Mouse (Mus musculus) CH12.LX (cell line): ENCODE measurements around the gene Fahd2a. TPM values are rescaled to one million over a fixed set of nuclear protein-coding genes. Genes with fewer than 3 reads are reported as not detected.
A peak's percentile ranks its signal among the peaks of the same experiment; 100 is the strongest.

ENCODE experiments used
- DNase-seq: peaks from one replicate; pipeline ENCODE4 v3.0.0-alpha.2; 2013; ENCODE audit errors: extremely low read depth
- H3K27ac ChIP-seq: 2 replicates; pipeline ENCODE4 v1.5.1; 2012; ENCODE audit warnings: low read depth, mild to moderate bottlenecking, control low read depth, moderate library complexity; ENCODE audit not compliant: insufficient read depth
- H3K27me3 ChIP-seq: replicated peaks from 2 replicates; pipeline ENCODE3; 2012; ENCODE audit warnings: inconsistent platforms
- H3K36me3 ChIP-seq, 2 experiments: replicated peaks in 1 of 2; 2 replicates each; pipeline versions ENCODE3 to v1.6.1; 2012; ENCODE audit warnings: inconsistent platforms in 1 of 2, low read length in 1 of 2, mild to moderate bottlenecking in 1 of 2, mixed read lengths in 1 of 2, moderate library complexity in 1 of 2; ENCODE audit not compliant: control insufficient read depth in 1 of 2, insufficient read depth in 1 of 2
- H3K4me1 ChIP-seq, 2 experiments: 2 replicates each; pipeline ENCODE4 v1.6.1; 2012; ENCODE audit warnings: inconsistent platforms in 1 of 2, moderate library complexity in 1 of 2; ENCODE audit not compliant: insufficient read depth in 2 of 2, control insufficient read depth in 1 of 2
- H3K4me2 ChIP-seq: 2 replicates; pipeline ENCODE4 v1.6.1; 2012; ENCODE audit warnings: low read depth, mild to moderate bottlenecking, control low read depth; ENCODE audit not compliant: poor library complexity, insufficient read depth, severe bottlenecking
- H3K4me3 ChIP-seq, 3 experiments: fragments of 150-350 bp in 1 of 3; sonication (generic) in 1 of 3; replicated peaks in 1 of 3; 2 replicates each; pipeline versions ENCODE3 to v1.5.1; 2011 to 2012; ENCODE audit warnings: low read depth in 2 of 3, low read length in 2 of 3, mild to moderate bottlenecking in 2 of 3, moderate library complexity in 2 of 3, control low read depth in 1 of 3, improper control_type of control experiment in 1 of 3, inconsistent platforms in 1 of 3, mixed read lengths in 1 of 3; ENCODE audit not compliant: poor library complexity in 1 of 3
- H3K79me2 ChIP-seq: replicated peaks from 2 replicates; pipeline ENCODE4 v1.6.1; 2012; ENCODE audit warnings: mild to moderate bottlenecking, moderate library complexity; ENCODE audit not compliant: control insufficient read depth, poor library complexity, insufficient read depth, severe bottlenecking; ENCODE audit errors: extremely low read depth
- H3K9ac ChIP-seq: 2 replicates; pipeline ENCODE4 v1.6.1; 2012; ENCODE audit warnings: low read depth, mild to moderate bottlenecking, control low read depth, moderate library complexity; ENCODE audit not compliant: insufficient read depth
- H3K9me3 ChIP-seq: replicated peaks from 2 replicates; pipeline ENCODE3; 2012; ENCODE audit warnings: low read length, inconsistent platforms, mixed read lengths
- BHLHE40 ChIP-seq: IDR thresholded peaks from 2 replicates; pipeline ENCODE4 v1.6.1; 2011; ENCODE audit warnings: mild to moderate bottlenecking, low read depth, low read length, improper control_type of control experiment
- CHD1 ChIP-seq: IDR thresholded peaks from 2 replicates; pipeline ENCODE4 v1.6.1; 2012; ENCODE audit warnings: low read depth, low read length, improper control_type of control experiment, inconsistent platforms
- CHD2 ChIP-seq: IDR thresholded peaks from 2 replicates; pipeline ENCODE4 v1.6.1; 2011; ENCODE audit warnings: low read length, improper control_type of control experiment
- E2F4 ChIP-seq: IDR thresholded peaks from 2 replicates; pipeline ENCODE4 v1.6.1; 2011; ENCODE audit warnings: low read depth, low read length, improper control_type of control experiment; ENCODE audit not compliant: insufficient replicate concordance
- EP300 ChIP-seq: IDR thresholded peaks from 2 replicates; pipeline ENCODE4 v1.6.1; 2011; ENCODE audit warnings: low read length, improper control_type of control experiment
- GABPA ChIP-seq: IDR thresholded peaks from 2 replicates; pipeline ENCODE4 v1.6.1; 2012; ENCODE audit warnings: low read depth, low read length, improper control_type of control experiment, inconsistent platforms; ENCODE audit not compliant: insufficient replicate concordance
- HCFC1 ChIP-seq: IDR thresholded peaks from 2 replicates; pipeline ENCODE4 v1.6.1; 2012; ENCODE audit warnings: low read depth, mild to moderate bottlenecking, inconsistent platforms, low read length, improper control_type of control experiment
- JUND ChIP-seq: conservative IDR thresholded peaks from 2 replicates; pipeline ENCODE4 v1.6.1; 2011; ENCODE audit warnings: low read depth, low read length, improper control_type of control experiment
- KAT2A ChIP-seq: IDR thresholded peaks from 2 replicates; pipeline ENCODE4 v1.6.1; 2012; ENCODE audit warnings: low read length, improper control_type of control experiment, inconsistent platforms; ENCODE audit not compliant: insufficient replicate concordance
- MAFK ChIP-seq: IDR thresholded peaks from 2 replicates; pipeline ENCODE4 v1.6.1; 2011; ENCODE audit warnings: low read length, improper control_type of control experiment; ENCODE audit not compliant: insufficient replicate concordance
- MAX ChIP-seq: IDR thresholded peaks from 2 replicates; pipeline ENCODE4 v1.6.1; 2011; ENCODE audit warnings: low read length, improper control_type of control experiment
- MAZ ChIP-seq: IDR thresholded peaks from 2 replicates; pipeline ENCODE4 v1.6.1; 2012; ENCODE audit warnings: low read depth, mild to moderate bottlenecking, inconsistent platforms, low read length, improper control_type of control experiment, moderate library complexity
- MEF2A ChIP-seq: IDR thresholded peaks from 2 replicates; pipeline ENCODE4 v1.6.1; 2014; ENCODE audit warnings: low read depth, mild to moderate bottlenecking, inconsistent platforms, low read length, improper control_type of control experiment, borderline replicate concordance
- MYC ChIP-seq: IDR thresholded peaks from 2 replicates; pipeline ENCODE4 v1.6.1; 2011; ENCODE audit warnings: low read depth, mild to moderate bottlenecking, improper control_type of control experiment, low read length
- NELFE ChIP-seq: IDR thresholded peaks from 2 replicates; pipeline ENCODE4 v1.6.1; 2011; ENCODE audit warnings: low read depth, low read length, improper control_type of control experiment
- NRF1 ChIP-seq: IDR thresholded peaks from 2 replicates; pipeline ENCODE4 v1.6.1; 2014; ENCODE audit warnings: low read depth, mild to moderate bottlenecking, inconsistent platforms, low read length, improper control_type of control experiment, moderate library complexity
- PAX5 ChIP-seq: IDR thresholded peaks from 2 replicates; pipeline ENCODE4 v1.6.1; 2012; ENCODE audit warnings: low read length, inconsistent platforms, mixed read lengths
- POLR2A ChIP-seq: IDR thresholded peaks from 2 replicates; pipeline ENCODE4 v1.6.1; 2011; ENCODE audit warnings: low read depth, mild to moderate bottlenecking, improper control_type of control experiment, low read length
- RAD21 ChIP-seq: IDR thresholded peaks from 2 replicates; pipeline ENCODE4 v1.6.1; 2011; ENCODE audit warnings: low read depth, mild to moderate bottlenecking, low read length, improper control_type of control experiment, moderate library complexity
- RCOR1 ChIP-seq: conservative IDR thresholded peaks from 2 replicates; pipeline ENCODE4 v1.6.1; 2012; ENCODE audit warnings: low read depth, mild to moderate bottlenecking, inconsistent platforms, low read length, improper control_type of control experiment
- SMC3 ChIP-seq: IDR thresholded peaks from 2 replicates; pipeline ENCODE4 v1.6.1; 2011; ENCODE audit warnings: low read depth, low read length, improper control_type of control experiment
- TCF12 ChIP-seq: IDR thresholded peaks from 2 replicates; pipeline ENCODE4 v1.6.1; 2014; ENCODE audit warnings: low read depth, mild to moderate bottlenecking, inconsistent platforms, low read length, improper control_type of control experiment
- USF1 ChIP-seq: IDR thresholded peaks from 2 replicates; pipeline ENCODE4 v1.6.1; 2014; ENCODE audit warnings: low read depth, mild to moderate bottlenecking, inconsistent platforms, low read length, improper control_type of control experiment
- ZC3H11A ChIP-seq: IDR thresholded peaks from 2 replicates; pipeline ENCODE4 v1.6.1; 2012; ENCODE audit warnings: low read depth, mild to moderate bottlenecking, inconsistent platforms, low read length, improper control_type of control experiment
- ZKSCAN1 ChIP-seq: IDR thresholded peaks from 2 replicates; pipeline ENCODE4 v1.6.1; 2012; ENCODE audit warnings: low read depth, inconsistent platforms, low read length, improper control_type of control experiment, borderline replicate concordance
- ZMIZ1 ChIP-seq: IDR thresholded peaks from 2 replicates; pipeline ENCODE4 v1.6.1; 2012; ENCODE audit warnings: low read depth, mild to moderate bottlenecking, inconsistent platforms, low read length, improper control_type of control experiment
- ZNF384 ChIP-seq: IDR thresholded peaks from 2 replicates; pipeline ENCODE4 v1.6.1; 2012; ENCODE audit warnings: low read depth, low read length, improper control_type of control experiment, inconsistent platforms
- dilution Hi-C: fragments of 300-500 bp; cut with MboI; formaldehyde crosslinking; loops from 2 replicates; pipeline ENCODE4 v1.14.3; 2020; ENCODE audit warnings: low sequenced_read_pairs; ENCODE audit not compliant: extremely low pct_unique_long_range_greater_than_20kb, extremely low pct_ligation_motif_present
- in situ Hi-C: fragments of 300-500 bp; cut with MboI; formaldehyde crosslinking; loops from 3 replicates; pipeline ENCODE4 v1.14.3; 2019; ENCODE audit warnings: low sequenced_read_pairs, low pct_ligation_motif_present, low pct_unique_long_range_greater_than_20kb, mixed read lengths
- polyA plus RNA-seq: library from polyadenylated mRNA; unstranded; fragments of >175 nt; gene quantifications from 2 replicates; pipeline ENCODE4 v1.2.1, GENCODE M21; 2012; ENCODE audit warnings: low read depth; ENCODE audit not compliant: insufficient read length
- total RNA-seq, 2 experiments: library from RNA; depleted of rRNA; stranded (reverse); fragments of 300-350 nt in 1 of 2; fragments of >200 nt in 1 of 2; gene quantifications; 2 replicates each; pipeline ENCODE4 v1.2.3; 2012 to 2014

Fahd2a gene
- total and polyA plus RNA-seq, 3 experiments = 4.5 to 9.9 (median 6.6) TPM

- Histone ChIP-seq H3K27me3 (peaks cover 87% of the 10 kb centered on the region), H3K4me3 (no peak overlapping the region), H3K36me3 (no peaks in the 10 kb centered on the region), H3K9ac (no peak overlapping the region), H3K79me2 (no peaks in the 10 kb centered on the region), H3K4me1 (peaks cover 5 to 23% of the 10 kb centered on the region in 2 experiments), H3K9me3 (no peaks in the 10 kb centered on the region), H3K27ac (no peak overlapping the region), H3K4me2 (peak overlapping the region; percentile 44)
- TF ChIP-seq ZNF384 = no peak; the same call in 1 of the 2 replicates
- no peak for TF ChIP-seq MYC
- TF ChIP-seq JUND = no peak
- TF ChIP-seq BHLHE40 = no peak
- TF ChIP-seq ZMIZ1 = no peak
- in situ Hi-C loops (loop anchor here (5.0 kb wide), 1 partner anchor 36 kb away; no protein-coding TSS in a partner anchor), dilution Hi-C loops (no loop called here)
- no peak for DNase-seq
These were observed 17.0 kb upstream of the Fahd2a start for GRCm38 (mm10) chr2:127461351-127461750.

DNA sequence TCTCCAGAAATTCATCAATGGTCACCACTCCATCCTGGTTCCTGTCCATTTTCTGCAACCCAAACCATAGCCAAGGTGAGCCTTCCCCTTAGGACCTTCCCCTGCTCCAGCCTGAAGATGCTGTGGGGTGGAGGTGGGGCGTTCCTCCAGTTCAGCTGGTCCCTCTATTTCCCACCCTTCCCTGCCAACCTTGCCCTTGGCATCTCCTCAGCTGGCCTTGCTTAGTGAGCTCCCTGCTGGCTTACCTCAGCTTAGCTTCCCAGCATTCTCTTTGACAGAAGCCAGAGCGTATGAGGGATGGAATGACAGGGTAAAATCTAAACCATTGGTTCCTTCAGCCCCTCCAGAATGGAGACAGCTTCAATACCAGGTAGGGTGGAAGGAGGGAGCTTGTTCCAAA lies 15.0 kb upstream of the Fahd2a start:
- Histone ChIP-seq H3K36me3 (no peaks in the 10 kb centered on the region), H3K79me2 (no peaks in the 10 kb centered on the region), H3K9me3 (no peaks in the 10 kb centered on the region), H3K27me3 (peaks cover 84% of the 10 kb centered on the region), H3K4me3 (no peak overlapping the region), H3K27ac (no peak overlapping the region), H3K4me1 (peaks cover 5 to 23% of the 10 kb centered on the region in 2 experiments), H3K4me2 (no peak overlapping the region), H3K9ac (no peak overlapping the region)
- no peak for TF ChIP-seq GABPA
- no peak for TF ChIP-seq POLR2A
- TF ChIP-seq CHD2 = no peak
- TF ChIP-seq KAT2A = no peak
- no peak for TF ChIP-seq NELFE
- TF ChIP-seq CHD1 = no peak
- TF ChIP-seq EP300 = no peak
- TF ChIP-seq MEF2A = no peak
- TF ChIP-seq NRF1 = no peak
- no peak for TF ChIP-seq JUND
- no peak for TF ChIP-seq HCFC1
- no peak for TF ChIP-seq ZNF384
- TF ChIP-seq RCOR1 = no peak
- dilution Hi-C loops = no loop called here
- in situ Hi-C loops = no loop called here
- DNase-seq = no peak

GRCm38 (mm10) chr2:127453764-127454163 lies 9.4 kb upstream of the Fahd2a start:
- Histone ChIP-seq H3K4me1 (peaks cover 5 to 14% of the 10 kb centered on the region in 2 experiments), H3K27ac (no peak overlapping the region), H3K4me2 (no peak overlapping the region), H3K79me2 (no peaks in the 10 kb centered on the region), H3K9me3 (no peaks in the 10 kb centered on the region), H3K4me3 (no peak overlapping the region), H3K36me3 (no peaks in the 10 kb centered on the region), H3K9ac (no peak overlapping the region), H3K27me3 (peaks cover 75% of the 10 kb centered on the region)
- in situ Hi-C loops = no loop called here
- DNase-seq = peak; percentile 92
- dilution Hi-C loops = no loop called here
- TF ChIP-seq MAX (no peak), RAD21 (peak; percentile 58), PAX5 (no peak), MAZ (no peak), MAFK (no peak), USF1 (no peak), ZC3H11A (no peak), ZMIZ1 (no peak), KAT2A (0 out of 2 replicates have a peak, but pooled peaks have one; percentile 65), MYC (no peak), TCF12 (peak; percentile 31; the same call in 1 of the 2 replicates), ZKSCAN1 (no peak), E2F4 (no peak), NRF1 (no peak), MEF2A (peak; percentile 30; the same call in 1 of the 2 replicates), RCOR1 (no peak), SMC3 (peak; percentile 78)
